Mouse (Mus musculus) thymus, adult 2 months (tissue): Measurements from ENCODE around the gene Nfia. TPM values are rescaled to one million over a fixed set of nuclear protein-coding genes. Genes with fewer than 3 reads are reported as not detected.

Experiments used
- DNase-seq: peaks from one replicate; pipeline ENCODE4 v3.0.0; 2021
- H3K27ac ChIP-seq: fragments of 200-500 bp; 2 replicates; pipeline ENCODE4 v1.5.1; 2012; ENCODE audit warnings: low read length, control low read depth; ENCODE audit not compliant: control insufficient read depth, insufficient read depth
- H3K27me3 ChIP-seq: fragments of 200-500 bp; 2 replicates; pipeline ENCODE4 v1.6.1; 2012; ENCODE audit warnings: mild to moderate bottlenecking, low read length, moderate library complexity, mixed read lengths; ENCODE audit not compliant: control insufficient read depth, insufficient read depth
- H3K36me3 ChIP-seq: fragments of 200-500 bp; 2 replicates; pipeline ENCODE4 v1.6.1; 2012; ENCODE audit warnings: mild to moderate bottlenecking, low read length, moderate library complexity; ENCODE audit not compliant: control insufficient read depth, insufficient read depth
- H3K4me1 ChIP-seq: fragments of 200-500 bp; replicated peaks from 2 replicates; pipeline ENCODE4 v1.6.1; 2012; ENCODE audit warnings: low read length; ENCODE audit not compliant: control insufficient read depth, insufficient read depth
- H3K4me3 ChIP-seq: fragments of 200-500 bp; 2 replicates; pipeline ENCODE4 v1.5.1; 2012; ENCODE audit warnings: mild to moderate bottlenecking, low read length, control low read depth, moderate library complexity; ENCODE audit not compliant: control insufficient read depth, insufficient read depth
- CTCF ChIP-seq: fragments of 200-500 bp; IDR thresholded peaks from 2 replicates; pipeline ENCODE4 v1.5.1; 2012; ENCODE audit warnings: mild to moderate bottlenecking, control low read depth, low read length, moderate library complexity, borderline replicate concordance; ENCODE audit not compliant: control insufficient read depth, poor library complexity, insufficient read depth; ENCODE audit errors: extremely low read depth
- POLR2A ChIP-seq: fragments of 200-500 bp; IDR thresholded peaks from 2 replicates; pipeline ENCODE4 v1.6.1; 2012; ENCODE audit warnings: mild to moderate bottlenecking, low read length, control low read depth, moderate library complexity; ENCODE audit not compliant: control insufficient read depth, poor library complexity, insufficient read depth; ENCODE audit errors: extremely low read depth
- WGBS: fragments of 180-500 bp; shearing (Covaris S2); methylation state at CpG from one replicate; pipeline ENCODE4 v1.1.7; 2018; 5-methylcytosine and 5-hydroxymethylcytosine counted together
- polyA plus RNA-seq: library from polyadenylated mRNA; depleted of rRNA; stranded (reverse); fragments of >200 nt; gene quantifications from 2 replicates; pipeline ENCODE4 v1.2.3, GENCODE M21; 2012

The Nfia gene
- polyA plus RNA-seq, 1 experiment, result 26.4 TPM

DNA sequence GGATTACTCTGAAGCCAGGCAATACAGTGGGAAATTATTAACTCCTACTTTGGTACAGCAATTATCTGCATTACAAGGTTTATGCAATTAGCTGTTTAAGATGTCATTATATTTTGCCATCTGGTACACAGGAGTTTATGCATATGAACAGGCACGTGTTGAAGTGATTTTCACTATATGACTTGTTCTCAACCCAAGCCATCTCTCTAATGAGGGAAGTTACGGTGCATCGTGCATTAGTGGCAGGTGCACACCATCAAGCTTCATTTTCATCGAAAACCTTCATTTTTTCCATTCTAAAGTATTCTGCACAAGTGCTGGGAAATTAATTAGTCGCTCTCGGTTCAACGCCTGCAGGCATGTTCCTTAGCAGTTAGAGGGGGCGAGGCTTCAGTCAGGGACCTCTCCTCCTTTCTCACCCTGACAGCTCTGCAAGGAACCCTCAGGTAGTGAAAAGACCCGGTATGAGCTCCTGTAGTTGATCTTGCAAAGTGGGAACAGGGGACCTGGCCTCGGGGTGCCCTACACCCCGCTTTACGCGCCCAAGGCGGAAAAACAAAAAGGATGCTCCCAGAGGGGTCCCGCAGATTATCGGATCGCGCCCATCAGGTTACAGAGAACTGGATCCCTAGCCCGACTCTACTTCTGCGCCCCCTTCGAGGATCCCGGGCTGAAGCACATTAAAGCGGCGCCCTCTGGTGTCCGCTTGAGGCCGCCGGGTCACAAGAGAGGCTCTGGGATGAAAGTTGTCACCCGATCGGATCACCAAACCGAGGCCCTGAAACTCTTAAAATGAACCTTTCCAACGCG, 27.0 kb upstream of the Nfia start:
- WGBS, result 12% methylated on average over 32 of the region's 32 CpGs
- TF ChIP-seq CTCF (peak; percentile 81), POLR2A (no peak)
- DNase-seq, result peak; percentile 76

DNA sequence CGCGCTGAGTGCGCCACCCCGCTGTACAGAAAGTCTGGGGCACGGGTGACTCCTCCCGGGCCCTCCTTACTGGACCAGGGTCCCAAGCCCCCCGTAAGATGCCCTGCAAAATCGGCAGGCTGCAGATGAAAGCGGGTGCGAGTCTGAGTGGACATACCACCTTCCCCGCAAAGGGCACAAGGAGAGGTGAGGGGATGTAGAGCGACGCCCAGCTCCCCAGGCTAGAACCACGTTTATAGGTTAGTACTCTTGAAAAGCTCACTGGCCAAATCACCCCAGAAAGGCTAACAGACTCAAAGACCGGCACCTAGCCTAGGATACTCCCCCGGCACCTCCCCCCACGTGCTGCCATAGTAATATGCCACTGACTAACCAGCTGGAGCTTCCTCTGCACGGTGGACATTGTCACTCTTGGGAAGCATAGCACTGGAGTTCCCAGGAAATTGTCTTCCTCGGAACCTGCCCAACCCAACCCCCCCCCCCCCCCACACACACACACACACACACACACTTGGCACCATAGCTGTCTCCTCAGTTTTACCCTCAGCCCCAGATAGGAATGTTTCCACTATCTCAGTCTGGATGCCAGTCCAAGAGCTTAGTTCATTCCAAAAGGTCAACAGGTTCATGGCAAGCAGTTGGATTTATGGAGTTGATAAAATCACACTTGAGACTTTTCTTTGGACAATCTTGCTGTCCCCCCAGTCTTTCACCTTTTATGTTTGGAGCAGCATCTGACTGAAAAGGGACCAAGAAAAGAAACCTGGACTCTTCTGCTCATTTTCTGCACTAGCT, 26.2 kb upstream of the Nfia start:
- no peak for DNase-seq
- H3K27me3 ChIP-seq, result no peaks in the 10 kb centered on the region
- WGBS, result 14% methylated on average over 19 of the region's 19 CpGs
- no peak overlapping the region for H3K27ac ChIP-seq
- no peaks in the 10 kb centered on the region for H3K36me3 ChIP-seq
- peak overlapping the region; percentile 23; the same call in 1 of the 2 replicates for H3K4me3 ChIP-seq
- H3K4me1 ChIP-seq, result peaks cover 12% of the 10 kb centered on the region
- no peak for TF ChIP-seq POLR2A
- no peak for TF ChIP-seq CTCF

More for the DNA sequence above, 27.0 kb upstream of the Nfia start:
- H3K4me3 ChIP-seq, result peak overlapping the region; percentile 23; the same call in 1 of the 2 replicates
- no peak overlapping the region for H3K27ac ChIP-seq
- H3K4me1 ChIP-seq, result peaks cover 9% of the 10 kb centered on the region
- no peaks in the 10 kb centered on the region for H3K36me3 ChIP-seq
- H3K27me3 ChIP-seq, result no peaks in the 10 kb centered on the region

DNA sequence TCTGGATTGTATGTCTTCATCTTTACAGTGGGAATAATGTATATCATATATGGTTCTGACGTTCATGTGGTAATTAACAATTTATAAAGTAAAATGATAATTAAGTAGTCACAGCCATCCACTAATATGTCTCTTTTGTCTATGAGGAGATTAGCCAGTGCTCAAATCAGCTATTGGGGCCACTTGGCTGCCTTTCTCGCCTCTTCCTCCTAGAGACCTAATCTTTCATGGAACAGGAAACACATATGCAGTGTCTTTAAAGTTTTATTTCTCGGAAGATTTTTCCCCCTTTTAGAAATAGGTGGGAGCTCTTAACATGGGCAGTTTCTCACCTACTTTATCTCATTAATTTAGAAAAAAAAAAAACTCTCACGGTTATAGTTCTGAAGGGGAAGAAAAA, 22.1 kb upstream of the Nfia start:
- TF ChIP-seq POLR2A (no peak), CTCF (no peak)
- WGBS, result 56% methylated on average over 4 of the region's 4 CpGs
- Histone ChIP-seq H3K27ac (no peak overlapping the region), H3K4me1 (peaks cover 16% of the 10 kb centered on the region), H3K27me3 (no peaks in the 10 kb centered on the region), H3K4me3 (no peak overlapping the region), H3K36me3 (no peaks in the 10 kb centered on the region)
- DNase-seq, result no peak

- DNase-seq, result peak; percentile 91
- TF ChIP-seq CTCF (peak; percentile 79; the same call in 1 of the 2 replicates), POLR2A (0 out of 2 replicates have a peak, but pooled peaks have one; percentile 23)
- H3K4me1 ChIP-seq, result peaks cover 11% of the 10 kb centered on the region
- H3K27me3 ChIP-seq, result no peaks in the 10 kb centered on the region
- under 1% methylated on average over 20 of the region's 20 CpGs for WGBS
- peak overlapping the region; percentile 71 for H3K4me3 ChIP-seq
- peak overlapping the region; percentile 75 for H3K27ac ChIP-seq
- H3K36me3 ChIP-seq, result no peaks in the 10 kb centered on the region
These were observed 21.5 kb upstream of the Nfia start for GRCm38 (mm10) chr4:97751030-97751482.

GRCm38 (mm10) chr4:97751483-97752251, 20.9 kb upstream of the Nfia start:
- Histone ChIP-seq H3K36me3 (no peaks in the 10 kb centered on the region), H3K27ac (peak overlapping the region; percentile 75), H3K27me3 (no peaks in the 10 kb centered on the region), H3K4me1 (peaks cover 8% of the 10 kb centered on the region), H3K4me3 (peak overlapping the region; percentile 71)
- 0 out of 2 replicates have a peak, but pooled peaks have one; percentile 6 for TF ChIP-seq CTCF
- TF ChIP-seq POLR2A, result 0 out of 2 replicates have a peak, but pooled peaks have one; percentile 9
- peak; percentile 43 for DNase-seq
- under 1% methylated on average over 40 of the region's 40 CpGs for WGBS
